Mouse (Mus musculus): Measurements from ENCODE around the gene Sirt3. TPM values are rescaled to one million over a fixed set of nuclear protein-coding genes. Genes with fewer than 3 reads are reported as not detected.

Gene Sirt3
- 10 to 100 TPM; 67.6 to 70.9 TPM for total RNA-seq (2021)
- long read RNA-seq, experiment 1, transcript Sirt3-202 (7 exons, 1,416 nt), result major isoform, 30 of 116 reads
- long read RNA-seq, experiment 1, partial matches to known transcripts, result 10 of 116 reads
- long read RNA-seq, experiment 1, other reads (novel, unspliced or antisense), result 71 of 116 reads
- long read RNA-seq, experiment 2, transcript Sirt3-202 (7 exons, 1,416 nt), result major isoform, 20 of 84 reads
- long read RNA-seq, experiment 2, partial matches to known transcripts, result 6 of 84 reads
- long read RNA-seq, experiment 2, other reads (novel, unspliced or antisense), result 57 of 84 reads

- DNase-seq, result peak; percentile 97
These were observed at the start of gene Sirt3, which contains the start of gene Psmd13 for GRCm38 (mm10) chr7:140881696-140882468. Sirt3 (minus strand) TSS chr7:140882309. Psmd13 (plus strand) TSS chr7:140881968.

GRCm38 (mm10) chr7:140927181-140927580 is 45.1 kb upstream of the Sirt3 start:
- no peak for DNase-seq

GRCm38 (mm10) chr7:140923070-140923775 is 41.1 kb upstream of the Sirt3 start:
- DNase-seq, result no peak

GRCm38 (mm10) chr7:140922398-140923069 is 40.4 kb upstream of the Sirt3 start:
- DNase-seq, result peak; percentile 80

GRCm38 (mm10) chr7:140921225-140921975 is 39.3 kb upstream of the Sirt3 start:
- no peak for DNase-seq

GRCm38 (mm10) chr7:140920418-140921029 is 38.4 kb upstream of the Sirt3 start, which contains the start of gene Nlrp6:
Nlrp6 (plus strand) TSS chr7:140920902.
- no peak for DNase-seq

GRCm38 (mm10) chr7:140919911-140920310 is 37.8 kb upstream of the Sirt3 start:
- no peak for DNase-seq

GRCm38 (mm10) chr7:140914031-140914690 is 32.1 kb upstream of the Sirt3 start:
- DNase-seq, result no peak

- DNase-seq, result no peak
These were observed 30.9 kb upstream of the Sirt3 start for GRCm38 (mm10) chr7:140912846-140913482.

- DNase-seq, result no peak
These were observed 30.2 kb upstream of the Sirt3 start for GRCm38 (mm10) chr7:140912293-140912692.

GRCm38 (mm10) chr7:140908634-140909107 is 26.6 kb upstream of the Sirt3 start:
- DNase-seq, result peak; percentile 89

GRCm38 (mm10) chr7:140908181-140908580 is 26.1 kb upstream of the Sirt3 start:
- peak; percentile 38 for DNase-seq

- no peak for DNase-seq
These were observed 25.6 kb upstream of the Sirt3 start for GRCm38 (mm10) chr7:140907697-140908096.

GRCm38 (mm10) chr7:140907131-140907530 is 25.0 kb upstream of the Sirt3 start:
- DNase-seq, result peak; percentile 65

- no peak for DNase-seq
These were observed 23.6 kb upstream of the Sirt3 start for GRCm38 (mm10) chr7:140905642-140906081.

GRCm38 (mm10) chr7:140903212-140903611 is 21.1 kb upstream of the Sirt3 start:
- DNase-seq, result peak; percentile 90

- DNase-seq, result peak; percentile 74
These were observed 20.1 kb upstream of the Sirt3 start for GRCm38 (mm10) chr7:140902036-140902875.

GRCm38 (mm10) chr7:140900220-140900619 is 18.1 kb upstream of the Sirt3 start, which contains the start of gene Cox8b:
Cox8b (minus strand) TSS chr7:140900446.
- DNase-seq, result peak; percentile 69

All from adrenal gland, postnatal 10 days (tissue).